Mouse (Mus musculus): ENCODE measurements at regions not wholly inside any gene's neighbourhood (a gene's known extent, or its start where the extent isn't known, plus 50 kb on each side); places are given as distances from the start of the nearest gene placed in this dataset.

- TF ChIP-seq CTCF (IDR thresholded peaks at IDR 0.05; ENCODE audit: low read depth) (no peak), EP300 (IDR thresholded peaks at IDR 0.05; ENCODE audit: low read depth) (no peak)
These were observed 236.1 kb upstream of the Zic1 start for GRCm38 (mm10) chr9:91601740-91602139.

Data from heart, postnatal 0 days (tissue).